Mouse (Mus musculus): Measurements from ENCODE around the gene Gpx8.
A peak's percentile ranks its signal among the peaks of the same experiment; 100 is the strongest.

Gene Gpx8

DNA sequence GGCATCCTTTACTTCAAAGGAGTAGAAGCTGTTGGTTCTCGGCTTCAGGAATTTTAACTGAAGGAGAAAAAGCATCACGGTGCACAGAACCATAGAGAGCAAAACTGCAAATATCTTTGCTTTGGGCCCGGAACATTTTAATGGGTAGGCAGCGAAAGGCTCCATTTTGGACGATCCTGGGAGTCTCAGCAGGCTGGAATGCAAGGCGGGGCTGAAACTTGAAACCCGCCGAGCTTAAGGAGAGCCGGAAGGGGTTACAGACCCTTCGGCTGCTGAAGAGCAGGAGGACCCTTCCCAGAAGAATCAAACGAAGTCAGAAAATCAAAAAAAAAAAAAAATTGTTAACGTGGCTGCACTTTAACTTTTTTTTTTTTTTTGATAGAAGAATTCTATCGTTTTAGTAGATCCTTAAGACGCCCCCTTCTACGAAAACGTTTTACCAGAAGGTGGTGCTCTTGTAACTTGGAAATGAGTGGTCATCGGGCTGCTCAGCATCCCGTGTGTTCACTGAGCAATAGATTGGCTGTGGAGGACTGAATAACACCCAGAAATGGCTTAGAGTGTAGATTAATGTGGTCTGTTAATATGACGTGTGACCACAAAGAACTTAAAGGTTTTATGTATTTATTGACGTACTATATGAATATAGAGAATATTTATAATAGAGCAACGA lies at the start of gene Gpx8:
Gpx8 (minus strand) TSS at position 200 of the 673 bp plus-strand sequence.
- DNase-seq = peak; percentile 65

DNA sequence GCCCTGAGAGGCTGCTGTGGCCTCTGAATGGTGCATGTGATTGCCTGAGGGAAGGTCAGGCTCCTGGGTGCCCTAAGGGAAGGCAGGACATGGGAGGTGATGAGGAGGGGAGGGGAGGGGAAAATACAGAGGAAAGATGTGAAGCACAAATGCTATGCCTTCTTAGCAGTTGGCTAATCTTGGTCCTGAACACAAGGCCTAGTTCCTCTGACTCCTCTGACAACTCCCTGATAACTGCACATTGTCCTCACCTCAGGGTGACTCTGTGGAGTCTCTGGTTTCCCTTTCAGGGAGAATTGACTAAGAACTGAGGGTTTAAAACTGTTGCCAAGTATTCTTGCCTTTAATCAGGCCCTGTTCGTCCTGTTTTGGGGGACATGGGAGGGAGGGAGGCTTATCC lies 48.4 kb upstream of the Gpx8 start:
- DNase-seq = no peak

DNA sequence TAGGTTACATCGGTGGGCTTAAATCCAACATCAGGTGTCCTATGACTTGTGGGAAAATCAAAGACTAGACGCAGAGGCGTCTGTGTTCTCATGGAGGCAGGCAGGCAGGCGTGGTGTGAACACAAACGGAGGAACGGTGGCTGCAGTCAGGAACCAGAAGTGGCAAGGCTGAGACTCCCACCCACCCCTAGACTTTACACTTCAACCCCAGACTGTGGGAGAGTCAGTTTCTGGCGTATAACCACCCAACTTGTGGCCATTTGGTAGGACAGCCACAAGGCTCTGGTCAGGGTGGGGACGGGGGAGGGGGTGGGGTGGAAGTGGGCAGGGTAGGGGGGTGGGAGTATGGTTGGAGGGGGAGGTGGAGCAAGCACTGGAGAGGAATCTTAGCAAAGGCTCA lies 44.3 kb upstream of the Gpx8 start:
- no peak for DNase-seq

DNA sequence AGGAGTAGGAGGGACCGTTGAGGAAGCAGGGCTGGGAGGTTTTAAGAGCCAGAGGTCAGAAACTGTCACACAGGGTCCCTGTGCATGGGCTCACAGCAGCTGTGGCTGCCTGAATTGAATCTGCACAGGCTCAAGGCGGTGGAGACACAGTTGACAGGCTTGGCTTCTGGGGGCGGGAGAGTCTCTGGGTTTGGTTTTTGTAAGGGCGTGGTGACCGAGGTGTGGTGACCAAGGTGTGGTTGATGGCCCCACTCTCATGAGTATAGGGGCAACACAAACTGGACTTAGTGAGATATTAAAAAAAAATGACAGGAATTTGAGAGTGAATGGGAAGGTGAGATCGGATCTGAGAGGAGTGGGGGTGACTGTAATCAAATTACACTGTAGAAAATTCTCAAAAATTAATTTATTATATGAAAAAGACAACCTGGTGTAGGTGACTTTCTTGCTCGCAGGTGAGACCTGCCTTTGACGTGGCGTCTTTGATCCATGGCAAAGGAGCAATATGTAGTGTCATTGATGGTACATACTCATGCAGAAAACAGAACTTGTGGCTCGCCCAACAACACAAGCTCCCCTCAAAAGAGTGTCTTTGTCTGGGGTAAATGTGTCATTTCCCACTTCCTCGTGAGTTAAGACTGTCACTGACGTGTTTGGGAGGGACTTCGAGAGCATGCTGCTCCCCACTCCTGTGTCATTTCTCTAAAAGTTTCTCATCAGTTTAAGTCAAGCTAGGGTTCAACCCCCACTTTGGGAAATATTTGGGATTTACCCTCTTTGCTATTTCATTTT lies 41.2 kb upstream of the Gpx8 start:
- peak; percentile 37 for DNase-seq

DNA sequence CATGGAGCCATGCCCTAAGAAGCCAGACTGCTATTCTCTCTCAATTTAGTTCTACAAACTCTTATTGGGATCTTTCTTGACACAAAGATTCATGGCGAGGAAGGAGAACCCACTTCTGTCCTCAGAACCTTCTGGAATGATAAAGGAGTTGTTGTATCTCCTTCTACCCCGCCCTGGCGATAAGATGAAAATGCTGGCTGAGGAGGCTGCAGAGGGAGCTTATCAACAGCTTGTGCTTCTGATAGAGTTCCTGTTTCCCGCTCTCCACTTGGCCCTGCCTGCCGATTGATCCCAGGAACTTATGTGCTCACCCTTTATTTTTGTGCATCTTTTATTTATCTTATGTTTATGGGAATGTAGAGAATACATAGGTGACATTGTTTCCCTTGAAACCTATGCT lies 38.5 kb upstream of the Gpx8 start:
- no peak for DNase-seq

GRCm38 (mm10) chr13:113082101-113082500 lies 35.9 kb upstream of the Gpx8 start:
- no peak for DNase-seq

GRCm38 (mm10) chr13:113079021-113079420 lies 32.8 kb upstream of the Gpx8 start:
- DNase-seq = no peak

DNA sequence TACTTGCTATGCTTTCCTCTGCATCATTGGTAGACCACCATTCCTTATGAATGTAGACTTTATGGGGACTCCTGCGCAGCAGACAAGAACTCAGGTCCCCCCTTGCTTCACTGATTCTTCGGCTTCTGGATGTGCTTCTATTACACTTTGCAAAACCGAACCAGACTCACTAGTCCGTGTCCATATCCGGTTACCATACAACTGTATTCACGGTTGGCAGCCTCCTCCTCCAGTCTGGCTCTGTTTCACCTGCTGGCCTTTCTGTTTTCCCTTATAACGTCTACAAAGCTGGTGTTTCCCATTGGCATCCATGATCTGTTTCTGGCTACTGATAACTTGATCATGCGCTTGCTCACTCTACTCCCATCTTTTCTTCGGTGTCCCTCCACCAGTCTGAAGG lies 18.3 kb upstream of the Gpx8 start:
- DNase-seq = no peak

GRCm38 (mm10) chr13:113061746-113062145 lies 15.5 kb upstream of the Gpx8 start:
- no peak for DNase-seq

GRCm38 (mm10) chr13:113055826-113056225 lies 9.6 kb upstream of the Gpx8 start:
- peak; percentile 26 for DNase-seq

DNA sequence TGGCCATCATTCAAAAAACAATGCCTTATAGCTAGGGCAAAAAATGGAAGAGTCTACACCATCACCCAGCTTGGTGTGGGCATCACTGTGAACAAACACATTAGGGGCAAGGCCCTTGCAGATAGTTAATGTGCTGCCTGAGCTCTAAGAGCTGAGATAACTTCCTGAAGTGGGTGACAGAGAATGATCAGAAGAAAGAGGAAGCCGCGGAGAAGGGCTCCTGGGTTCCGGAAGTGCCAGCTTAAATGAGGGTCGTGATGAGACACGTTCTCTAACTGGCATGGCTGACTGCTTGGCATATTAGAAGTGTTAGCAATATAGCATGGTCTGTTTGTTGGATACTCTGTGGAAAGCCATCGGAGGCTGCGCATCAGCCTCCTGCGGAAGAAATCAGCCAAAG lies 8.0 kb upstream of the Gpx8 start:
- peak; percentile 53 for DNase-seq

DNA sequence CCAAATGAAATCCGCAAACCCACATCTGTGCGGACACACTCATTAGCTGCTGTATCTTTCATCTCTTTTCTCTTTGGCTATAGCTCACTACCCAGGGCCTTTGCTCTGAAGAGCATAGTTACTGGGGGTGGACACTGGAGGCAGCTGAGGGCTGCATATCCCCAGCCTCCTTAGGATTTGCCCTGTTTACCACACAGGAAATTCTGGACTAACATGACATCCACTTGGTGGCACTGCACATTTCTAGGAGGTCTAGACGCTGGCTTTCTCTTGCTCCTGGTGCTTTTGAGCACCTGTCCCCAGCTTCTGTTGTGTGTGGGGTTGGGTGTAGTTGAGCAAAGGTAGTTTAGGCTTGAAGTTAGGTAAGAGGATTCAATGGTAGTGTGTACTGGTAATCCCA lies 1.4 kb upstream of the Gpx8 start:
- DNase-seq = peak; percentile 17

- no peak for DNase-seq
These were observed 808 bp upstream of the Gpx8 start for GRCm38 (mm10) chr13:113047018-113047417.

DNA sequence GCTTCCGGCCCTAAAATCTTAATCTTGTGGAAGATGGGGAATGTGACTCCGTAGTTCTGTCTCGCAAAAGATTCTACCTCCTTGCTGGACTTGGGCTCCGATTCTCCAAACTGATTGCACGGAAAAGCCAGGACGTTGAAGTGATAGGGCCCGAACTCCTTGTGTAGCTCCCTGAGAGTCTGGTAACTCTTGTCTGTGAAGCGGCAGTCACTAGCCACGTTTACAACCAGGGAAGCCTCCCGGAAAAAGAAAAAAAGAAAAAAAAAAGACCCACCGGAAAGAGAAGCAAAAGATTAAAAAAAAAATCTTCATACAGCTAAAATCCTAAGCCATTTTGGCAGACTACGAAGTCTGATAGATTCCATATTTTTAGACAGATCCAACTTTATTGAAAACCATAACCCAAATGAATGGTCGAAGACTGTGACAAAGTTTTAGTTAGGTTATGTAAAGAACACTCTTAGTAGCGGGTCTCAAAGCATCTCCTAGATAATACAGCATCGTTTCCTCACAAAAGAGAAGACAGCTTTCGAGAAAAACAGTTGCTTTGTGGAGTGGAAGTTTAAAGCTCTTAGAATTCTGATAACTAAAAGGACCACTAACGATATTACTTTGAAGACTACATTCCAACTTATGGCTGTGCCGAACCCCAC lies 626 bp downstream of the Gpx8 start:
- no peak for DNase-seq

DNA sequence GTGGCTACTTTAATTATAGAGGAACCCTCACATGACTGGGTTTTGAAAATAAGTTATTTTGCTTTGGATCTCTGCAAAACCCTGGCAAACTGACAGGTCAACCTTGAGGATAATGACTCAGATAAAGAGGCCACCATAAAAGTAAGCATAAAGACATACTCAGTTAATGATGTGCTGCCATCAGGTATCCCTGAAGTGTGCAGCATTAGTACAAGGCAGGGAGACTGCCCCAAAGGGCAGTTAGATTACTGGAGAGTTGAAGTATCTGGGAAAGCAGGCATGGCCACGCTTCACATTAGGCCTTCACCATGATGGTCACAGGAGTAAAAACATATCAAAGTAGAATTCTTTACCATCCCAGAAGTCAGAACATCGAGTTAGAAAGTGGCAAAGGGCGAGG lies 1.3 kb downstream of the Gpx8 start:
- DNase-seq = no peak

DNA sequence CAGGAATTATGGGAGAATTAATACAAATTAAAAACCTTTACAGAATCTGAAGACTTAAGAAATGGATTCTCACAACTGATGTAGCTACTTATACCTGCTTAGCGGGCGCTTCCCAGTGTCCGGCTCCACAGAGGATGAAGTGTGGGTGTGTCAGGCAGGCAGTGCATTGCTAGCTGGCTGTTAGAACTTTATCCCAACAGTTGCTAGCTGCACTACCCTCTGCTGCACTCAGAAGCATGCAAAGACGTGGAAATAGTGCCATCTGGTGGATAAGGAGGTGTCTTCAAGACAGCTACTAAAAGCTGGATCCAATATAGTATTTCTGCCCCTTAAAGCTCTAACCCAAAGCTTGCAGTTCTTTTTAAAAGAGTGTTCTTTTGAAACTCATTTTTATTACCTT lies 10.4 kb downstream of the Gpx8 start:
- peak; percentile 85 for DNase-seq

DNA sequence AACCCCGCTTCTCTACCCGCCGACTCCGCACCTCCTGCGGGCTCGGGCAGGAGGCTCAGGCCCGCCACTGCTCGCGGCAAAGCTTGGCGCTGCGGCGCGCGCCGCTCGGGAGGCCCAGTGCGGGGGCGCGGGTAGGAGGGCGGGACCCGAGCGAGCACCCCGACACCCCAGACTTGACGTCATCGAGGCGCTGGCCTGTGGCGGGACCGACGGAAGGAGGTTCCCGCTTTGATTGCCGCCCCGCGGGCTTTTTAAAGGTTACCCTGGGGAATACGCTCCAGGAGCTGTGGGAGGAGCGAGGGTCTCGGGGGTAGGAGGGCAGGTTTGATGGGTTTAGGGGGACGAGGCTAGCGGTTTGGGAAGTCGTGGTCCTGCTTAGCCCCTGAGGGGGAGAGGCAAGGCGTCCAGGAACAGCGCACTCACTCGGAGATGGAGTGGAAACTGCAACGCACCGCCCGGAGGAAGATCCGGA lies 11.2 kb downstream of the Gpx8 start, which contains the start of gene Cdc20b:
Cdc20b (plus strand) TSS at position 162 of the 472 bp plus-strand sequence.
- DNase-seq = peak; percentile 90

- no peak for DNase-seq
These were observed 11.8 kb downstream of the Gpx8 start for GRCm38 (mm10) chr13:113034271-113034886.

- no peak for DNase-seq
These were observed 13.4 kb downstream of the Gpx8 start for GRCm38 (mm10) chr13:113032831-113033230.

- peak; percentile 58 for DNase-seq
These were observed 14.2 kb downstream of the Gpx8 start for GRCm38 (mm10) chr13:113031792-113032571.

DNA sequence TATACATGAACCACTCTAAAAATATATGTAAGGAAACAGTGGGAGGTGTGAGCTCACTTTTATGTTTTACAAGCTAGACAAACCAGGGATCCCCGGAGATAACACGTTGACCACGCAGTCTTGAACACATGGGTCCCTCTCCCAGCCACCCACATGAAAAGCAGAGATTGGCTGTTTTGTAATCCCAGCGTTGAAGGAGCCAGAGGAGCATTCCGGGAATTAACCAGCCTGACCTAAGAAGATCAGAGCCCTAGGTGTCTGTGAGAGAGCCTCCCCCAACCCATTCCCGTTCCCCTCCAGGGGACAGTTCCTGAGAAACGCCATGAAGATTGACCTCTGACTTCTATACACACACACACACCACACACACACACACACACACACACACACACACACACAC lies 14.9 kb downstream of the Gpx8 start:
- DNase-seq = no peak

All from thymus, postnatal 14 days (tissue).